10 mouse cellular contexts compared by ENCODE assay signal in the genomic region with DNA sequence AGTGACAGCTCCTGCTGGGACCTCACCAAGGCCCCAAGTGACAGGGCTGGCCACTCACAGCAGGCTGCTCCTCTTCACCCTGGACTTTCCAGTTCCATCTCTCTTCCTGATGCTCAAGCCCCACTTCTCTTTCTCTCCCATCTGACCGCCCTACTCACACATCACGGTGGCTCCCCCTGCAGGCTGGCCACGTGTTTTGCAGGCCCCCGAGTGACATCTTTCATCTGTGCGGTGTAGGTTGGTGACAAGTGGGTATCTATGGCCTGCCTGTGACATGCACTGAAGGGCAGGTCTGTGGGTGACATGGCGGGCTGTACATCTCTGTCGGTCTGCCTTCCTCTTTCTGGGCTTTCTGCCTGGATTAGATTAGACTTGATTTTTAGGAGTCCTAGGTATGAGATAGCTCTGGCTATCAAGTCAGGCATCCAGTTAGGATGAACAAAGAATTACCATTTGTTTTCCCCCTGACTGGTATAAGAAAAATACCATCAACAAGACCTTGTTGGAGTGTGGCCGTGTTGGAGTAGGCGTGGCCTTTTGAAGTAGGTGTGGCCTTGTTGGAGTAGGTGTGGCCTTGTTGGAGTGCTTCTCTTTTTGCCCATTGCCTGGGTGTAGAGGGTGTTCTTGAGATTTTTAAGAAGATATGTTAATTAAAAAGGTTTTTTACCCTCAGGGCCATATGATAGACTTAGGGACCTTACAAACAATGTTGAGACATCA.
DNase-seq lines count a peak whose midpoint lies in the region; ATAC-seq and TF ChIP-seq lines count a peak whose summit lies in the region.
"Had no signal": no experiment of that assay in that cellular context is flagged by ENCODE, and none has a peak within 500 bp of the region (broad histone marks: within the 10 kb centered on the region; RNA-seq: fewer than 3 reads in every experiment).

No protein-coding gene starts in this region.

- peak; percentile 58 for DNase-seq in adrenal gland, postnatal 14 days
- no peak for DNase-seq in adrenal gland, adult 8-10 months
- DNase-seq in lung, embryonic 14.5 days = peak; percentile 25
- DNase-seq in lung, adult 18-20 months = no peak
- peak; percentile 46 for DNase-seq in embryonic facial prominence, embryonic 10.5 days (ENCODE audit: low spot score)
- peak in 1 of 2 experiments; percentile 48 for DNase-seq in spleen, adult 2 months (ENCODE audit: low read depth in 1 of 2, low spot score in 2 of 2)
- no peak for DNase-seq in ovary, postnatal 10 days (ENCODE audit: low spot score)
- DNase-seq in heart, embryonic 10.5 days (ENCODE audit: low spot score) = no peak

- H3K4me2 ChIP-seq in lung, embryonic 14.5 days = no peak overlapping the region

- no peaks in the 10 kb centered on the region for H3K27me3 ChIP-seq in lung, embryonic 14.5 days (ENCODE audit: insufficient read depth, low read length)
- no peaks in the 10 kb centered on the region for H3K27me3 ChIP-seq in embryonic facial prominence, embryonic 10.5 days (replicated peaks; ENCODE audit: low read depth, poor library complexity, severe bottlenecking)
- no peaks in the 10 kb centered on the region for H3K27me3 ChIP-seq in spleen, adult 2 months (ENCODE audit: control insufficient read depth, insufficient read depth, low read length)
- no peaks in the 10 kb centered on the region for H3K27me3 ChIP-seq in heart, embryonic 10.5 days (ENCODE audit: insufficient read depth, poor library complexity, severe bottlenecking)

- no peak overlapping the region for H3K9ac ChIP-seq in lung, embryonic 14.5 days

- H3K36me3 ChIP-seq in lung, embryonic 14.5 days (ENCODE audit: insufficient read depth) = no peaks in the 10 kb centered on the region
- H3K36me3 ChIP-seq in embryonic facial prominence, embryonic 10.5 days (replicated peaks) = no peaks in the 10 kb centered on the region
- H3K36me3 ChIP-seq in spleen, adult 2 months (ENCODE audit: control insufficient read depth, insufficient read depth, low read length) = no peaks in the 10 kb centered on the region
- H3K36me3 ChIP-seq in heart, embryonic 10.5 days = no peaks in the 10 kb centered on the region

- no peak for TF ChIP-seq POLR2A in spleen, adult 2 months (IDR thresholded peaks at IDR 0.05; ENCODE audit: low read depth, low read length)

- peak; percentile 22; the same call in 1 of the 2 replicates for ATAC-seq in lung, embryonic 14.5 days (ENCODE audit: insufficient read depth)

- H3K27ac ChIP-seq in lung, embryonic 14.5 days (ENCODE audit: low read depth) = no peak overlapping the region
- no peak overlapping the region for H3K27ac ChIP-seq in embryonic facial prominence, embryonic 10.5 days (replicated peaks)
- no peak overlapping the region for H3K27ac ChIP-seq in spleen, adult 2 months (ENCODE audit: insufficient read depth, low read length)
- no peak overlapping the region for H3K27ac ChIP-seq in heart, embryonic 10.5 days
- H3K27ac ChIP-seq: macrophage had no signal

- peak; percentile 65 for TF ChIP-seq CTCF in lung, embryonic 14.5 days (IDR thresholded peaks at IDR 0.05; ENCODE audit: low read depth)
- peak; percentile 55; the same call in 1 of the 2 replicates for TF ChIP-seq CTCF in spleen, adult 2 months (IDR thresholded peaks at IDR 0.05; ENCODE audit: extremely low read depth, insufficient read depth, insufficient read length, insufficient replicate concordance)

- no peak overlapping the region for H3K4me3 ChIP-seq in lung, embryonic 14.5 days (ENCODE audit: low read depth, low read length)
- no peak overlapping the region for H3K4me3 ChIP-seq in embryonic facial prominence, embryonic 10.5 days
- H3K4me3 ChIP-seq in spleen, adult 2 months (ENCODE audit: extremely low read depth, insufficient read depth, insufficient read length) = no peak overlapping the region
- H3K4me3 ChIP-seq in heart, embryonic 10.5 days = no peak overlapping the region
- H3K4me3 ChIP-seq: erythroblast, embryonic 14.5 days had no signal

- no peaks in the 10 kb centered on the region for H3K4me1 ChIP-seq in lung, embryonic 14.5 days (ENCODE audit: insufficient read depth)
- peaks cover 36% of the 10 kb centered on the region for H3K4me1 ChIP-seq in embryonic facial prominence, embryonic 10.5 days
- no peaks in the 10 kb centered on the region for H3K4me1 ChIP-seq in spleen, adult 2 months (ENCODE audit: control insufficient read depth, insufficient read depth, insufficient read length)
- peaks cover 11% of the 10 kb centered on the region; the same call in 1 of the 2 replicates for H3K4me1 ChIP-seq in heart, embryonic 10.5 days

- H3K9me3 ChIP-seq in lung, embryonic 14.5 days (ENCODE audit: low read depth, low read length) = no peaks in the 10 kb centered on the region
- no peaks in the 10 kb centered on the region for H3K9me3 ChIP-seq in embryonic facial prominence, embryonic 10.5 days
- H3K9me3 ChIP-seq in heart, embryonic 10.5 days = no peaks in the 10 kb centered on the region

- WGBS in lung, embryonic 14.5 days = 57% methylated on average over 9 of the region's 9 CpGs
- WGBS in embryonic facial prominence, embryonic 10.5 days = 68% methylated on average over 9 of the region's 9 CpGs
- WGBS in spleen, adult 2 months = 49% methylated on average over 9 of the region's 9 CpGs
- 64% methylated on average over 9 of the region's 9 CpGs for WGBS in heart, embryonic 10.5 days

Comparison
In these comparisons a context has a peak if more than half of its experiments do, and no peak if none do; other contexts are left out.
1. DNase-seq: peak in adrenal gland, postnatal 14 days (single experiment), lung, embryonic 14.5 days (single experiment) and embryonic facial prominence, embryonic 10.5 days (single experiment); none in adrenal gland, adult 8-10 months (single experiment), lung, adult 18-20 months (0 of 2), ovary, postnatal 10 days (single experiment) and heart, embryonic 10.5 days (single experiment).